Mouse (Mus musculus): ENCODE results near the gene Fam193a. TPM values are rescaled to one million over a fixed set of nuclear protein-coding genes. Genes with fewer than 3 reads are reported as not detected.

Fam193a gene
- total RNA-seq, 2 experiments from 2014 or later: 41.1 to 42.3 TPM

GRCm38 (mm10) chr5:34519389-34519910, 149.7 kb downstream of the Fam193a start:
- DNase-seq (ENCODE audit: low spot score in 2 of 2): no peak

GRCm38 (mm10) chr5:34520458-34521209, 150.9 kb downstream of the Fam193a start:
- no peak for DNase-seq (ENCODE audit: low spot score in 2 of 2)

- no peak for DNase-seq (ENCODE audit: low spot score in 2 of 2)
Measured at GRCm38 (mm10) chr5:34521337-34521736, 151.6 kb downstream of the Fam193a start.

DNA sequence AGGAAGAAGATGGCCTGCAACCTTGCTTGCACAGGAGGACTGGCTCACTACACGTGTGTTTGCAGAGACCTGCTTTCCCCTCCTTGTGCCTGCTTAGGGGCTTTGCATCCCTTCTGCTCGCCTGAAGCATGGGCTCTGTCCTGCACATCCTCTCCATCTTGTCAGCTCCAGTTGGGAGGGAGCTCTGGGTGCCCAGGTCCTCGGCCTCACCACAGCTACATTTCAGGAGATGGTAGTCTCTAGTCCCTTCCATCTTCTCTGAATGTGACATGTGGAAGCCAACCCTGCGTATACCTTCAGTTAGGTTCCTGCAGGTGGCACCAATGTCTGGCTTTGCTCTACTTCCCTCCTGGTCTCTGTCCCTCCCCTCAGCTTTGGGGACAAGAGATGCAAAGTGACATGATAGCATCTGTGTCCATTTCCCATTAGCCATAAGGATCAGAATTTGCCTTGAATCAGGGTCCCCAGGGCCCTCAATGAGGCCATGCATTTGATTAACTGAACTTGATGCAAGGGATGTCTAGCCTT, 154.3 kb downstream of the Fam193a start:
- no peak for DNase-seq (ENCODE audit: low spot score in 2 of 2)

- no peak for DNase-seq (ENCODE audit: low spot score in 2 of 2)
Measured at GRCm38 (mm10) chr5:34524511-34524910, 154.8 kb downstream of the Fam193a start.

DNA sequence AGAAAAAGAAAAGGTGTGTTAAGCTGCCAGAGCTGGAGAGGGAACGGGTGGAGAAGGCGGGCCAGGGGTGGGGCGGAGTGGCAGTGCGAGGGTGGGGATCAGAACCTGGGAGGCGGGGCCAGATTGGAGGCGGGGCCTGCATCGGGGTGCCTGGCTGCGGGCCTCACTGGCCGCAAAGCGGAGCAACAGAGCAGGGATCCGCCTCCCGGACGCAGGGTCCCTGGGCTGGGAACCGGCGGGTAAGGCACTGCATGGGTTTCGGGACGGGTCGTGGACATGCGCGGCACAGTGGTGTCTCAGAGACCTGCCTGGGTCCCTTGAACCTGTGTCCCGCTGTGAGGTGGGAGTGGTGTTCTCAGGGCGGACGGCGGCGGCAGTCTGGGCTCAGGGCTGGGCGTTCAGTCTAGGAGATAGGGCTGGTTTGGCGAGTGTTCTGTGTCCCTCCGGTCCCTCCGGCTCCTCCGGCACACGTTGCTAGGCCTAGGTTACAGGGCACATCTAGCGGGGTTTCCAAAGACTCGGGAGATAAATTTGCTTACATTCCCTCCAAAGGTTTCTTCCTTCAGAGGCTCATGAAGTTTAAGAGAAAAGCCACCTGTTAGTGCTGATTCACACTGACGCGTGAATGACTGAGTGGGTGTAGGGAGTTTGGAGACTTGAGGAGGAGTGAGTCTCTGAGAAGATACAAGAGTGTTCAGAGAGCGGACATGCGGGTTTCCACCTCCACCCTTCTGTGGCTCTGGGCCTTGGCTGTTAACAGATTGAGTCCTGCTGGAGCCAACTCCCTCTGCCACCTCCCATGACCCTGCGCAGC, 156.1 kb downstream of the Fam193a start, which contains the start of gene Sh3bp2:
Gene Sh3bp2, plus strand, starts transcription at position 176 of the 814 bp plus-strand sequence.
- DNase-seq (ENCODE audit: low spot score in 2 of 2): peak; percentile 76 to 81

DNA sequence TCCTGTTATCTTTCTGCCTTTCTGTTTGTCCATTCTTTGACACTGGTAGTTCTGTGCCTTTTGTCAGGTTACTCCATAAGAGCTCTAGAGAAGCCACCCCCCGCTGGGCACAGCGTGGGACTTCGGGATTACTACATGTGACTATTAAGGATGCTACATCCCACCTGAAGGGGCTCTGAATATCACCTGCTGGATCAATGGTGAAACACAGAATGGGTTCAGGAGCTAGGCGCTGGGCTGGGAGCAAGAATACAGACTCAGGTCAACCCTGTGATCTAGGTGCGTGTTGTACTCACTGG, 156.7 kb downstream of the Fam193a start:
- no peak for DNase-seq (ENCODE audit: low spot score in 2 of 2)

DNA sequence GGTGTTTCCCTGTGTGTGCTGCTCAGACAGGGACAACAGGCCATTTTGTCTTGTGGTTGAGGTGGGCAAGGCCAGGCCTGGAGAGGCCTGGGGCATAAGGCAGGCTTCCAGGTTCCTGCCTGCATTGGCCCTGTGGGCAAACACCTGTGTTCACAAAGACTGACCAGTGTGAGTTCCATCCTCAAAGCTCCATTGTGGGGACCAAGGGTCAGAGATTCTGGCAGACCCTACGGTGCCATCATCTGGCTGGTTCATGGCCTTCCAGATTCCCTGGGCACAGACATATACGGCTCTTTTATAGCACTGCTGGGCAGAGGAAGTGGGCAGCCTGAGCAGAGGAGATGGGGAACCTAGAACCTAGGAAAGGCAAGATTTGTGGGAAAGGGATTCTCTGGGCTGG, 157.6 kb downstream of the Fam193a start:
- no peak for DNase-seq (ENCODE audit: low spot score in 2 of 2)

DNA sequence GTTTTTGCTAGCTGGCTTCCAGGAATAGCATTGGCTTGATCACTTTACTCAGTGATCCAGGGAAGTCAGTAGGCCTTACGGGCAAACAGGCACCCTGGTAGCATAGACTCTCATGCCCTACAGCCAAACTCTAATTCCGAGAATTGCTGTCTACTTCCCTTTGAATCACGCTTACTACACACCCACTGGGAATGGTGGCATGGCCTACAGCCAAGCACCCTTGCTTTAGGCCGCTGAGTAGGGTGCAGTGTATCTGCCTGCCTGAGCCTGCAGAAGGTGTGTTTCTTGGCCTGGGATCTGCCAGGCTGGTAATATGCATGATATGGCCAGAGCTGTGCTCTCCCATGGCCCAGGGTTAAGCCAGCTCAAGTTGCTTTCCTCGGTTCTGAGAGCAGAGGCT, 159.0 kb downstream of the Fam193a start:
- no peak for DNase-seq (ENCODE audit: low spot score in 2 of 2)

DNA sequence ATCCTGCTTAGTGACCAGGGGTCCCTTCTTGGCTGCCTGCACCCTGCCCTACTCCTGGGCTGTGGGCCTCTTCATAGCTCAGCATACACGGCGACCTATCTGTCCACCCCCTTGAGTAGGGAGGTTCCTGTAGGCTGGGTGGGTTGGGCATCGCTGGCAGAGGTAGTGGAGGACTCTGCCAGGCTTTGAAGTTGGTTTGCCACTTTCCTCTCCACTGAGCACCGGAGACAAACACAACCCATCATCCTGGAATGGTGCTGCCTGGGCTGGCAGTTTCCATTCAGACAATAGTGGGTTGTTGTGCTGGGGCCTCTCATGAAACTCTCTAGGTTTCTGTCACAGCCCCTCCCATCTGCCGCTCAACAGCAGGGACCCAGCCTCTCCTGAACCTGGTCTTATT, 160.4 kb downstream of the Fam193a start:
- DNase-seq (ENCODE audit: low spot score in 2 of 2): no peak

DNA sequence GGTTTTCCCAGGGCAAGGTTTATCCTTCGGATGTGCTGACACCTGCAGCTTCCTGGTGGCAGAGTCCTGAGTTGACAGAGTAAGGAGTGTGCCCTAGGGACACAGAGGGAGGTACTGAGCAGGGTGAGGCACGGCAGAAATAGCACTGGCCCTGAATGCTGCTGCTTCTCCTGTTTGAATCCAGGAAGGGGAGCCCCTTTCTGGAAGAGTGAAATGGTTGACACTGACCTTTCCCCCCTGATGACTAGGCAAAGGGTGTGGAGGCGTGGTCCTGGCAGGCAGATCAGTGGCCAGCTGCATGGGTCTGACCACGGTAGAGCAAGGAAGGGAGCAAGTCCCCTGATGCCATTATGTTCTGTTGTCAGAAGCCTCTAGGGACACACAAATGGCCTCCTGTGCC, 161.0 kb downstream of the Fam193a start:
- no peak for DNase-seq (ENCODE audit: low spot score in 2 of 2)

DNA sequence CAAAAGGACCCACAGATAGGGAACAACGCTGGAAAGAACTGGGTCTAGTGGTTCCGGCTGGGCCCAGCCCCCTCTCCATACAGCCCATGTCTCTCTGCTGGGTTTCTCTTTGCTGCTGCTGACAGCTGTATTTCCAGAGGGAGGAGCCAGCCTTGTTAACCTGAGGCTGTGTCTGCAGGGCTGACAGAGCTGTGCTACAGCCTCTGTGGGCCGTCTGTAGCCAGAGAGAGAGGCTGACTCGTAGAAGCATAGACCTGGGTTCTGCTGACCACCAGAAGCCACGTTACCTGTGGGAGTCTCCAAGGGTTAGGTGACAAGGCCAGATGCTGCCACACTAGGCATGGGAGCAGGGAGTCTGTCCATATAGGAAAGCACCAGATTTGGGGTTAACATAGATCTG, 163.3 kb downstream of the Fam193a start:
- DNase-seq (ENCODE audit: low spot score in 2 of 2): no peak

GRCm38 (mm10) chr5:34533820-34534219, 164.1 kb downstream of the Fam193a start:
- DNase-seq (ENCODE audit: low spot score in 2 of 2): peak in 1 of 2 experiments; percentile 31

DNA sequence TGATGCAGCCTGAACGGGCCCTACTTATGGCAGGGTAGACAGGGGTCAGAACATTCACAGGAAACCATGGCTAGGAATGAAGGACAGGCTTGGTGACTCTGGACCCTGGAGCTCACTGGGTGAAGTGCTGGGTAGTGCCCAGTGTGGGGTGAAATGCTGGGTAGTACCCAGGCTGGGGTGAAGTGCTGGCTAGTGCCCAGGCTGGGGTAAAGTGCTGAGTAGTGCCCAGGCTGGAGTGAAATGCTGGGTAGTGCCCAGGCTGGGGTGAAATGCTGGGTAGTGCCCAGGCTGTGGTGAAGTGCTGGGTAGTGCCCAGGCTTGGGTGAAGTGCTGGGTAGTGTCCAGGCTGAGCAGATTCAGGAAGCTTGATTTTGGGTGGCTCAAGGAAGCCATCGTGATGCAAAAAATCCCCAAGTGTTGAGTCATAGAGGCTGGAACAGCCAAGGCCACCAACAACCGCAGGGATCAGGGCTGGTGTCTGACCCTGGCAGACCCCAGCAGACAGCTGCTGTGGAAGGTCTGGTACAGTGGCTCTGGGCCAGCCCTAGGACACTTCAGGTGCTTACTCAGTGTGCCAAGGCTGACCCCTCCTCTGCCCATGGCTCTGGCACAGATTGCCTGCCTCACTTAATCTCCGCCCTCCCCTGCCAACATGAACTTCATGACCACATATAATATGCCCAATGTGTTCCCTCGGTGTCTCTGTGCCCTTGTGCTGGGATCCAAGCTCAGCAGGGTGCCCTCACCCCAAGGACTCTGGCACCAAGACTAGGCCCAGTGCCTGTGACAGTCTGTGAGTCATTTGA, 165.2 kb downstream of the Fam193a start:
- DNase-seq (ENCODE audit: low spot score in 2 of 2): no peak

- no peak for DNase-seq (ENCODE audit: low spot score in 2 of 2)
Measured at GRCm38 (mm10) chr5:34535831-34536230, 166.1 kb downstream of the Fam193a start.

Other genes starting within 250 kb of the Fam193a start
- 1 to 10 TPM; 1.6 TPM for gene Poln, start 200.5 kb upstream of the Fam193a start, total RNA-seq (2021)
- 1 to 10 TPM; 7.8 to 8.6 TPM for gene Haus3, start 200.4 kb upstream of the Fam193a start, total RNA-seq (2021)
- gene Mxd4, start 182.2 kb upstream of the Fam193a start, total RNA-seq (2021): 10 to 100 TPM; 74.0 to 80.4 TPM
- gene Zfyve28, start 81.5 kb upstream of the Fam193a start, total RNA-seq (2021): 10 to 100 TPM; 48.2 to 55.0 TPM
- 1 to 10 TPM; 1.1 to 1.2 TPM for gene Cfap99, start 81.3 kb upstream of the Fam193a start, total RNA-seq (2021)
- gene Rnf4, start 33.6 kb upstream of the Fam193a start, total RNA-seq (2021): 10 to 100 TPM; 88.0 to 89.5 TPM
- 10 to 100 TPM; 20.2 to 22.0 TPM for gene Tnip2, start 144.1 kb downstream of the Fam193a start, total RNA-seq (2021)
- 1 to 10 TPM; 2.4 to 2.9 TPM for gene Sh3bp2, start 155.9 kb downstream of the Fam193a start, total RNA-seq (2021)
- gene Add1, start 203.7 kb downstream of the Fam193a start, total RNA-seq (2021): 100 to 1,000 TPM; 426 to 440 TPM

All from left cerebral cortex, adult 18-20 months (tissue).